Mouse (Mus musculus) intestine, embryonic 16.5 days (tissue): ENCODE measurements at regions not wholly inside any gene's neighbourhood (a gene's known extent, or its start where the extent isn't known, plus 50 kb on each side); places are given as distances from the start of the nearest gene placed in this dataset.
A peak's percentile ranks its signal among the peaks of the same experiment; 100 is the strongest.

Experiments used
- ATAC-seq: fragments of 200-750 bp; cut with Nextera tagmentation; 2 replicates; pipeline ENCODE4 v1.8.0; 2017; ENCODE audit warnings: moderate TSS enrichment, moderate library complexity
- H3K27ac ChIP-seq: fragments of 300-500 bp; sonication (generic); 2 replicates; pipeline ENCODE4 v1.5.1; 2014; ENCODE audit warnings: mild to moderate bottlenecking, low read length
- H3K27me3 ChIP-seq: fragments of 300-500 bp; sonication (generic); replicated peaks from 2 replicates; pipeline ENCODE4 v1.6.1; 2014; ENCODE audit warnings: low read length, control low read depth, mixed read lengths; ENCODE audit not compliant: control insufficient read depth, insufficient read depth
- H3K36me3 ChIP-seq: fragments of 300-500 bp; sonication (generic); 2 replicates; pipeline ENCODE4 v1.6.1; 2014; ENCODE audit warnings: low read length, control low read depth; ENCODE audit not compliant: control insufficient read depth, insufficient read depth
- H3K4me1 ChIP-seq: fragments of 300-500 bp; sonication (generic); 2 replicates; pipeline ENCODE4 v1.6.1; 2014; ENCODE audit warnings: low read length, control low read depth, mixed read lengths; ENCODE audit not compliant: control insufficient read depth, insufficient read depth
- H3K4me2 ChIP-seq: fragments of 300-500 bp; sonication (generic); 2 replicates; pipeline ENCODE4 v1.6.1; 2014; ENCODE audit warnings: low read depth, low read length, control low read depth
- H3K4me3 ChIP-seq: fragments of 300-500 bp; sonication (generic); 2 replicates; pipeline ENCODE4 v1.5.1; 2014; ENCODE audit warnings: mild to moderate bottlenecking, low read length
- H3K9ac ChIP-seq: fragments of 300-500 bp; sonication (generic); 2 replicates; pipeline ENCODE4 v1.6.1; 2014; ENCODE audit warnings: low read depth, low read length
- H3K9me3 ChIP-seq: fragments of 300-500 bp; sonication (generic); 2 replicates; pipeline ENCODE4 v1.6.1; 2016; ENCODE audit warnings: low read length, control low read depth; ENCODE audit not compliant: control insufficient read depth
- WGBS: fragments of 180-500 bp; shearing (Covaris S2); extraction: QIAGEN DNeasy Blood & Tissue Kit; methylation state at CpG from one replicate; pipeline ENCODE4 v1.1.7; 2014; 5-methylcytosine and 5-hydroxymethylcytosine counted together

DNA sequence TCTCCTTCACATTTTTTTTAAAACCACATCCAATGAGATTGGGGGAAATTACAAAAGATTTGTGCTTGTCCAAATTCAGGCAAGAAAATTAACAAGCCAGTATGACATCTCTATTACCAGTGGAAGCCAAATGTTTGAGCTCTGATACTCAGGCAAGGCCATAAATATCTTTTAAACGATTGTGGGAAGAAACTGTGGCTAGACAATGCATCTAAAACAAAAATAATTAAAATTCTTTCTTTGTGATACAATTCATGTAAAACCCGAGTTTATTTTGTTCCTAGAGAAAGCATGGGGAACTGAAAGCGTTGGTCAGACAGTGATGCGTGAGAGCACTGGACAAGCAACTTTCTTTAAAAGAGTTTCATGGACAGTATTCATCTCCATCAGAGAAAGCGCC is 223.2 kb upstream of the Nr2f2 start:
- no peaks in the 10 kb centered on the region for H3K27me3 ChIP-seq
- H3K4me2 ChIP-seq = no peak overlapping the region
- no peak overlapping the region for H3K9ac ChIP-seq
- H3K4me1 ChIP-seq = no peaks in the 10 kb centered on the region
- WGBS = 53% methylated on average over 5 of the region's 5 CpGs
- ATAC-seq = no peak
- H3K27ac ChIP-seq = no peak overlapping the region
- H3K4me3 ChIP-seq = no peak overlapping the region
- H3K9me3 ChIP-seq = no peaks in the 10 kb centered on the region
- H3K36me3 ChIP-seq = no peaks in the 10 kb centered on the region

DNA sequence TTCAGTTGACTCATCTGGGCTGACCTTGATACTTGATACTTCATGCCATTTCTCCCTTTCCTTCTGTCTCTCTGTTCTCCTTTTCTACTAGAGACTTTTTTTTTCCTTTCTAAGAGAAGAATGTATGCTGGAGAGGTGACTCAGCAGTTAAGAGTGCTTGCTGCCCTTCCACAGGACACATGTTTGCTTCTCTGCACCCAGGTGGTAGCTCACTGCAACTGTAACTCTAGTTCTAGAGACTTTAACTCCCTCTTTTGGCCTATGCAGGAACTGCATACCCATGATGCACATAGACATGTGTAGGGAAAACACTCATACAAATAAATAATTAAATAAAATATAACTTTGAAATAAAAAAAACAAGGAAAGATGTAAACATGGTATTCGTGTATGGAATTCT is 221.5 kb upstream of the Nr2f2 start:
- no peak for ATAC-seq
- Histone ChIP-seq H3K4me1 (no peaks in the 10 kb centered on the region), H3K27me3 (no peaks in the 10 kb centered on the region), H3K4me3 (no peak overlapping the region), H3K36me3 (no peaks in the 10 kb centered on the region), H3K4me2 (no peak overlapping the region), H3K9ac (no peak overlapping the region), H3K9me3 (no peaks in the 10 kb centered on the region), H3K27ac (no peak overlapping the region)
- WGBS = 94% methylated on average over 1 of the region's 1 CpGs

DNA sequence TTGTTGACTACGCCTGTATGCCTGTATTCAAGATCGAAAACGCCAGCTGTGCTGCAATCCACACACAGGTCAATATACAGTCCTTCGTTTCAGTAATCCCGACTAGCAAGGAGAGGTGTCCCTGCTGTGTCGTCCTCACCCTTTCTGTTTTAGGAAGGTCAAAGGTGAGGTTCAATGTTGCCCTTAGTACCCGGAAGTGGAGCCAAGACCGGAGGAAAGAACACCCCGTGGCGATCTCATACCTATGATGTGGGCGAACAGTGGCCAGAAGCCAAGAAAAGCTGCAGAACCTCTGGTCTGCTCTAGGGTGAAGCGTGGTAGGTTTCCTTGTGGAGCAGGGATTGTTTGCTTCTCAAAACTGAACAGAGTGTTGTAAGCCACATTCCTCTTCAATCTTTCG is 217.9 kb upstream of the Nr2f2 start:
- H3K27me3 ChIP-seq = no peaks in the 10 kb centered on the region
- H3K4me3 ChIP-seq = no peak overlapping the region
- H3K36me3 ChIP-seq = no peaks in the 10 kb centered on the region
- no peak overlapping the region for H3K27ac ChIP-seq
- ATAC-seq = no peak
- no peaks in the 10 kb centered on the region for H3K4me1 ChIP-seq
- 74% methylated on average over 13 of the region's 13 CpGs for WGBS
- no peaks in the 10 kb centered on the region for H3K9me3 ChIP-seq
- no peak overlapping the region for H3K4me2 ChIP-seq
- H3K9ac ChIP-seq = no peak overlapping the region

GRCm38 (mm10) chr7:70576112-70576910 is 209.8 kb upstream of the Nr2f2 start:
- Histone ChIP-seq H3K4me1 (no peaks in the 10 kb centered on the region), H3K4me2 (no peak overlapping the region), H3K27ac (no peak overlapping the region), H3K9me3 (no peaks in the 10 kb centered on the region), H3K27me3 (no peaks in the 10 kb centered on the region), H3K36me3 (no peaks in the 10 kb centered on the region), H3K9ac (no peak overlapping the region), H3K4me3 (no peak overlapping the region)
- ATAC-seq = no peak
- WGBS = 40% methylated on average over 15 of the region's 15 CpGs

- no peaks in the 10 kb centered on the region for H3K27me3 ChIP-seq
- no peaks in the 10 kb centered on the region for H3K9me3 ChIP-seq
- H3K27ac ChIP-seq = no peak overlapping the region
- WGBS = 60% methylated on average over 2 of the region's 2 CpGs
- H3K4me2 ChIP-seq = no peak overlapping the region
- no peak overlapping the region for H3K9ac ChIP-seq
- no peak for ATAC-seq
- H3K4me3 ChIP-seq = no peak overlapping the region
- H3K4me1 ChIP-seq = no peaks in the 10 kb centered on the region
- no peaks in the 10 kb centered on the region for H3K36me3 ChIP-seq
Measured at GRCm38 (mm10) chr7:70575614-70576013, 209.1 kb upstream of the Nr2f2 start.

DNA sequence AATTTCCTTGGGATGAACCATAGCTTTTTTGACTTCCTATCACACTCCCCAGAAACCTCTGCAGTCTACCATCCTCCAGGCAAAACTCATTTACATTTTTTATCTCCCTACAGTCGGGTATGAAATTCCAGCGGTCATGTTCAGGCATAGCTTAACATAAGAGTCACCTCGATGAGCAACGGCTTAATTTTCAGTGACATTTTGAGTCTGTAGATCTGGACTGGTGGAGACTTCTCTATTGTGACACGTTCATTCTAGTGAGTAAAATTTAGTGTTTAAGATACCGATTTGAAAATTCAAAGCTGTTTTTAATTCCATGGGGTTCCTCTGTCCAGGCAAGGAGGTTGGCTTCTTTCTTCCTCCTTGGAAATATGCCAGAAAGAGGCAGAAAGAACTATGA is 207.7 kb upstream of the Nr2f2 start:
- Histone ChIP-seq H3K4me3 (no peak overlapping the region), H3K4me2 (no peak overlapping the region), H3K27me3 (no peaks in the 10 kb centered on the region), H3K36me3 (no peaks in the 10 kb centered on the region), H3K4me1 (no peaks in the 10 kb centered on the region), H3K9me3 (no peaks in the 10 kb centered on the region), H3K9ac (no peak overlapping the region), H3K27ac (no peak overlapping the region)
- WGBS = 78% methylated on average over 6 of the region's 6 CpGs
- no peak for ATAC-seq

DNA sequence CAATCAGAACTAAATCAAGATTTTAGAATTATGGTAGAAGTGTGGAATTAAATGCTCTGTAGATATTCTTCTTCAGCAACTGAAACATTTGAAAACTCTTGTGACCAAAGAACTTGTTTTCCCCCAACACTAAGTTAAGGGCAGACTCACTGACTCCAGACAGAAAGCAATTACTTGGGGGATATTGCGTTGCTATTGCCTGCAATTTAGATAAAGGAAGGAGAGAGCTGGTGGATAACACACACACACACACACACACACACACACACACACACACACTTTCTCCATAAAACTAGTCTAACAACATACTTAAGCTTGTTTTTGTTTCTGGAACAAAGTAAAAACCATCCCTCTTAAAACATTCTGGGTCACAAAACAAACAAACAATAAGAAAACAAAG is 198.5 kb upstream of the Nr2f2 start:
- Histone ChIP-seq H3K36me3 (no peaks in the 10 kb centered on the region), H3K27me3 (no peaks in the 10 kb centered on the region), H3K4me2 (no peak overlapping the region), H3K27ac (no peak overlapping the region), H3K4me1 (no peaks in the 10 kb centered on the region), H3K9me3 (no peaks in the 10 kb centered on the region), H3K4me3 (no peak overlapping the region), H3K9ac (no peak overlapping the region)
- WGBS = 50% methylated on average over 1 of the region's 1 CpGs
- peak; percentile 77; the same call in 1 of the 2 replicates for ATAC-seq

DNA sequence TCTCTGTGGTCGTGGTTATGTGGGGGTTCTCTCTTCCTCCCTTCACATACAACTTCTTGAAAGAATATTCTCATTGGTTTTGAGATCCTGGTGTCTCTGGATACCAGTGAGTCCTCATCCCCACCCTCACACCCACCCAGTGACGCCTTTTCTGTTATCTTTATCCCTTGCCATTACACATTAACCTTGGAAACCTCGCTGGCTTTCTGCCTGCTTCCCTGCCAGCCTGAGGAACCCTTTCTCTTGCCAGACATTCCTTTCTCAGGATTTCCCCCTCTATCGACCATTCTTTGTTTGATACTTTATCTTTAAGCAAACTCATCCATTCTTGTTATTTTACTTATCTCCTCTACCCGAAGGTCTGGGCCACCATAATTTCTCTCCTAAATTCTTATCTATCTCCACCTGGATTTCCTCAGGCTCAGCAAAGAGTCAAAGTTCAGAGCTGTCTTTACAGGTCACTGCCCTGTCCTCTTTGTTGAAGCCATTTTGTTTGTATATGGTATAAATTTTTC is 182.5 kb upstream of the Nr2f2 start:
- Histone ChIP-seq H3K36me3 (no peaks in the 10 kb centered on the region), H3K4me3 (no peak overlapping the region), H3K27ac (no peak overlapping the region), H3K9ac (no peak overlapping the region), H3K27me3 (no peaks in the 10 kb centered on the region), H3K4me2 (no peak overlapping the region), H3K9me3 (no peaks in the 10 kb centered on the region), H3K4me1 (no peaks in the 10 kb centered on the region)
- 36% methylated on average over 5 of the region's 5 CpGs for WGBS
- no peak for ATAC-seq

DNA sequence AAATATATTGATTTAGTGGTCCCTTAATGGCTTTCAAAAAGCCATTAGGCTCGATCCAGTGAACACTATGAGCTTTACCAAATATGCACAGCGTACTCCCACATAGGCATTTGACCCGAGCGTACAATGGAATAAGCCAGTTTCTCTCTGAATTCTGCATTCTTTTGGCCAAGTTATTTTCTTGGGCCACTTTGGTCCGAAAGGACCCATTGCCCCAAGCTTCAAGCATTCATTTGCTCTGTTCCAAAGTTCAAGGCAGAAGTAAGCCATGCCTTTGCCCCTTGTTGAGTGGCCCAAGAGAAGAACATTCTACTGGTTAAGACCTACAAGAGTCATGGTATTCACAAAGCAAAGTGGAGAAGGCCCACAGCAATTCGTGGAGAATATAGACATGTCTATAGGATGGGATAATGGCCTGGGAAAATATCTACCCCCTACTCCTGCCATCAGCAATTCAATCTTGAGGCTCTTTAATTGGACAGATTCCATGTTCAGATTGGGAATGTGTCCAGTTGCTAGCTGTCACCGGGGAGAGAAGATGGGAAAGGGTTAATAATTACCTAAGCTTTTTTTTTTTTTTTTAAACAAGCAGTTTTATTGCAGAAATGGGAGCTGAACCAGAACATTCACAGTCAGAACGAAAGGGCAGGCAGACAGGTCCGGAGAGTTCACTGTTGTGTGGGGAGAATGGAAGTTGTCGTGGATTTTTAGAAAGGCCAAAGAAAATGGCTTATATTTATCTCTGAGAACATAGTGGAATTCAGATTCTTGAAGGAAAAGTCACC is 175.5 kb upstream of the Nr2f2 start:
- Histone ChIP-seq H3K36me3 (no peaks in the 10 kb centered on the region), H3K9me3 (no peaks in the 10 kb centered on the region), H3K4me3 (no peak overlapping the region), H3K9ac (no peak overlapping the region), H3K4me1 (no peaks in the 10 kb centered on the region), H3K27ac (no peak overlapping the region), H3K27me3 (no peaks in the 10 kb centered on the region), H3K4me2 (no peak overlapping the region)
- no peak for ATAC-seq
- 74% methylated on average over 10 of the region's 10 CpGs for WGBS
